Mouse (Mus musculus): ENCODE data around the gene S100a1.

S100a1 gene

GRCm38 (mm10) chr3:90512276-90512675 is 1.9 kb downstream of the S100a1 start:
- in situ Hi-C loops (cut with MboI) = loop anchor here (10.0 kb wide), 1 partner anchor 103 kb away; the partner anchor contains the start of gene S100a6

- in situ Hi-C loops (cut with MboI) = loop anchor here (10.0 kb wide), 1 partner anchor 105 kb away; the partner anchor contains the start of gene S100a6
Measured at GRCm38 (mm10) chr3:90509747-90510123, 4.5 kb downstream of the S100a1 start.

- in situ Hi-C loops (cut with MboI) = no loop called here
Measured at GRCm38 (mm10) chr3:90508950-90509746, 5.0 kb downstream of the S100a1 start, which contains the start of gene Chtop. TSS of gene Chtop (minus strand) at chr3:90509498.

- in situ Hi-C loops (cut with MboI) = no loop called here
Measured at GRCm38 (mm10) chr3:90508287-90508949, 5.8 kb downstream of the S100a1 start.

GRCm38 (mm10) chr3:90506362-90506761 is 7.8 kb downstream of the S100a1 start:
- in situ Hi-C loops (cut with MboI) = no loop called here

GRCm38 (mm10) chr3:90505216-90505615 is 9.0 kb downstream of the S100a1 start:
- in situ Hi-C loops (cut with MboI) = no loop called here

GRCm38 (mm10) chr3:90503444-90503843 is 10.7 kb downstream of the S100a1 start:
- in situ Hi-C loops (cut with MboI) = no loop called here

- in situ Hi-C loops (cut with MboI) = no loop called here
Measured at GRCm38 (mm10) chr3:90497597-90497996, 16.6 kb downstream of the S100a1 start.

GRCm38 (mm10) chr3:90495850-90496525 is 18.2 kb downstream of the S100a1 start:
- in situ Hi-C loops (cut with MboI) = no loop called here

- in situ Hi-C loops (cut with MboI) = no loop called here
Measured at GRCm38 (mm10) chr3:90493831-90494540, 20.2 kb downstream of the S100a1 start.

GRCm38 (mm10) chr3:90491350-90491749 is 22.8 kb downstream of the S100a1 start:
- in situ Hi-C loops (cut with MboI) = no loop called here

GRCm38 (mm10) chr3:90490696-90491256 is 23.4 kb downstream of the S100a1 start, which contains the start of gene Snapin:
TSS of gene Snapin (minus strand) at chr3:90491033.
- in situ Hi-C loops (cut with MboI) = no loop called here

- in situ Hi-C loops (cut with MboI) = no loop called here
Measured at GRCm38 (mm10) chr3:90488576-90488975, 25.6 kb downstream of the S100a1 start.

GRCm38 (mm10) chr3:90486998-90487397 is 27.2 kb downstream of the S100a1 start:
- in situ Hi-C loops (cut with MboI) = no loop called here

GRCm38 (mm10) chr3:90475831-90476611 is 38.2 kb downstream of the S100a1 start, which contains the start of gene Ilf2:
TSS of gene Ilf2 (plus strand) at chr3:90476126.
- in situ Hi-C loops (cut with MboI) = no loop called here

- in situ Hi-C loops (cut with MboI) = no loop called here
Measured at GRCm38 (mm10) chr3:90475151-90475830, 38.9 kb downstream of the S100a1 start.

- in situ Hi-C loops (cut with MboI) = no loop called here
Measured at GRCm38 (mm10) chr3:90472213-90472612, 42.0 kb downstream of the S100a1 start.

GRCm38 (mm10) chr3:90467618-90468300 is 46.4 kb downstream of the S100a1 start:
- in situ Hi-C loops (cut with MboI) = no loop called here

GRCm38 (mm10) chr3:90466311-90466766 is 47.9 kb downstream of the S100a1 start:
- in situ Hi-C loops (cut with MboI) = no loop called here

Measured in mature B cell (primary cell).